Mouse (Mus musculus): Measurements from ENCODE around the gene Hacl1.

DNA sequence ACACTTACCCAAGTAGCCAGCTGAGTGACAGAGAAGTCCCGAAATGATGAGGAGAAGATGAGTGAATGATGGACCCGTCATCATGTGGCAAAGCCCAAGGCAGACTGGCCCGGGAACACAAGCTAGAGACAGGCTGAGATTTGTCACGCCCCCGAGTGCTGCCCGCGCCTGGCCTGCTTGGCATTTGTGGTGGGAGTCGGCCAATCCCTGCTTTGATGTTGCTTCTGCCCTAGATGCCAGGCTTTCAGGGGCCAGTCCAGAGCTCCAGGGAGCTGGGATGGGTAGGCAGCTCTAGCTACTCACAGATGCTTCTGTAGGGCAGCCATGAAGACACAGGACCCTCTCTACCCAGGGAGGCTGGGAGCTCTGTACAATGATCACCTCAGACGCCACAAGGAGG, 83.3 kb downstream of the Hacl1 start:
- no peak for TF ChIP-seq EP300 (IDR thresholded peaks at IDR 0.05; ENCODE audit: insufficient read depth, low read depth, low read length)
- no peak for TF ChIP-seq POLR2A (IDR thresholded peaks at IDR 0.05; ENCODE audit: insufficient read depth, low read length)
- TF ChIP-seq CTCF (IDR thresholded peaks at IDR 0.05; ENCODE audit: low read depth, low read length), result no peak

Data from ES-Bruce4 (cell line).